Mouse (Mus musculus) left cerebral cortex, postnatal 25 days (tissue): ENCODE measurements around the gene Olfr1015. TPM values are rescaled to one million over a fixed set of nuclear protein-coding genes. Genes with fewer than 3 reads are reported as not detected.

Source experiments
- DNase-seq, 2 experiments: peaks; one replicate each; pipeline ENCODE4 v3.0.0; 2022; ENCODE audit warnings: low spot score in 2 of 2, mixed read lengths in 1 of 2
- intact Hi-C: fragments of 180-260 bp; cut with DNase I; formaldehyde crosslinking; loops from one replicate; pipeline ENCODE4 v1.15.1; 2025
- total RNA-seq, 2 experiments: library from RNA; stranded (reverse); gene quantifications; 2 replicates each; pipeline ENCODE4 v1.2.3; 2021

The Olfr1015 gene
- not detected for total RNA-seq

DNA sequence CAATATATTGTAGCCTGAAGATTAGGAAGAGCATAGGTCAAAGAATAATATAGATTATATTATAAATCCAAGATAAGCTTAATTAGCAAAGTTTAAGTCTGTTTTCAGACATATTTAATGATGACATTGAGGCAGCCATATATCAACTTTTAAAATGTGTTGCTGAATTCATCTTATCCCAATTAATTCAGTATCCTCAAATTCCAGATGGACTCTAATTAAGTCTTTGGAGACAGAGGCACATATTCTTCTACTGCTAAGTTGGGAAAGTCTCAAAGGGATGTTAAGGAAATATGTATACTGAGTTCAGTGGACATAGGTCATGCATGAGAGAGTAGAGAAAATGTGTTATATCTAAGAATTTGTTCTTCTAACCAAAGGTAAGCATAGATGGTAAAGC, at the start of gene Olfr1015:
Olfr1015 (plus strand) TSS at position 301 of the 400 bp plus-strand sequence.
- no peak for DNase-seq
- intact Hi-C loops, result no loop called here

DNA sequence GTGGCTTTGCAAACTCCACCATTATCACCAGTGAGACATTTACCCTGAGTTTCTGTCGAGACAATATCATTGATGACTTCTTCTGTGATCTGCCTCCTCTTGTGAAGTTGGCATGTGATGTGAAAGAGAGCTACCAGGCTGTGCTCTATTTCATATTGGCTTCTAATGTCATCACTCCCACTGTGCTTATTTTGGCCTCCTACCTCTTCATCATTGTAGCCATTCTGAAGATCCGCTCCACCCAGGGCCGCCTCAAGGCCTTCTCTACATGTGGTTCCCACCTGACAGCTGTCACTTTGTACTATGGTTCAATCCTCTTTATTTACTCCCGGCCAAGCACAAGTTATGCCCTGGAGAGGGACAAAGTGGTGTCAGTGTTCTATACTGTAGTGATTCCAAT, 28.0 kb upstream of the Olfr1015 start:
- intact Hi-C loops, result no loop called here
- no peak for DNase-seq

DNA sequence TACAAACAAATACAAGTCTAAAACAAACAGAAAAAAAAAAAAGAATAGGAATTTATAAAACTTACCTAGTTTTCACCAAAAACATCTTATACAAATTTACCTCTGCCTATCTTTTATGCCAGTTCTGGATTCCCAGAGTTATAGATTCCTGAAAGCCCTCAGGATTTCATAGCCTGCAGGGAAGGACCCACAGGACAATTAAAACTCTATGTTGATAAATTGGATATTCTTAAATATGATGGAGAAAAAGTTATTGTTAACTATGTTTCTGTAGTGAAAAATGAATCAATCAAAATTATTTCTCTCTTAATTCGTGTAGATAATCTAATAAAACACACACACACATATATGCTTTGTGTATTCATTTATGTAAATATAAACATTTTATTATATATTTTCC, 19.2 kb upstream of the Olfr1015 start, which contains the start of gene Olfr1012:
Olfr1012 (minus strand) TSS at position 101 of the 400 bp plus-strand sequence.
- no peak for DNase-seq
- intact Hi-C loops, result no loop called here

DNA sequence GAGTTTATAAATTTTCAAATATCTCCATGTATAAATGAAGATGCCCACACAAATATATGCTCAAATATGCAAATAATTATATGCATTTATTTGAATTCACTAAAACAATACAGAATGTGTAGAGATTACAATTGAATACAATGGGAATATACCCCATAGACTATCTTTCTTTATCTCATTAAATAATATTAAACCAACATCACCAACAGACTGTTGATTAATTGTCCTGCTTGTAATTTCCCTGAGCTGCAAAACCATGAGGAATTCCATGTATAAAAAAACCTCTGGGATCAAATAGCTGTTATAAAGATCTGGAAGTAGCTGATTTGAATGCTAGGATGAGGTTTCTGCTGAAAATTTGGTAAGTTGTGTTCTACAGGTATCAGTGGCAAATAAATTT, 15.0 kb upstream of the Olfr1015 start, which contains the start of gene Olfr1013:
Olfr1013 (plus strand) TSS at position 301 of the 400 bp plus-strand sequence.
- DNase-seq, result no peak
- intact Hi-C loops, result no loop called here

DNA sequence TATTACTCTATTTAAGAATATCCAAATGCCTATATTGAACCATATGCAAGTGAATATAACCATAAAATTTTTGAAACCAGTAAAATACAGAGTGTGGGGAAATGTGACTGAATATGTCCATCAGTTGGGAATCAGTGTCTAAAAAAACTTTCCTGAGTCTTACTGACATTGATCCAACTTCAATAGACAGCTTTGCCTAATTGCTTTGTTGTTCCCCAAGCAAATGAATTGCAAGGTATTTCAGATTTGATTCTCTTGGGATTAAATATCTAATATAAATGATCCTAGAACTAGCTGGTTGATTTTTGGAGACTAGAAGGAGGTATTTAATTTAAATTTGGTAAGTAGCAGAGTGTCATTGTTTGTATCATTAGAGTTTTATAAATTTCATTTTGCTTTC, 9.4 kb upstream of the Olfr1015 start, which contains the start of gene Olfr1014:
Olfr1014 (plus strand) TSS at position 301 of the 400 bp plus-strand sequence.
- intact Hi-C loops, result no loop called here
- no peak for DNase-seq

DNA sequence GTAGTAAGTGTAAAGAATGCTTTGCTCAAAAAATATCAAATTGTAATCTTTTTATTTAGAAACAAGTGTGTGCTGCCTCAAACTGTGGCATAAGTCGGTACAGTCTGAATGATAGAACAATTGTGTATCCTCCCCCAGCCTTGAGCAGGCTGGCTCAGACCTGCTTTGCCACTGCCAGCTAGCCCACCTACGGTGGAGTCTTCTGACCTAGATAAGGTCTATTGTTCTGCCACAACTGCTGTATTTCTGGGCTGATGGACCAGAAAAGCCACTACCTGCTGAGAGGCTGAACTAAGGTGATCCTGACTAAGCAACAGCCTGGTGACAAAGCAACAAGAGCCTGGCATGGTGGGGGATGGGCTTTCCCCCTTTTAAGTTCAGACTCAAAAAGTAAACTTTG, 10.5 kb downstream of the Olfr1015 start:
- intact Hi-C loops, result no loop called here
- no peak for DNase-seq

DNA sequence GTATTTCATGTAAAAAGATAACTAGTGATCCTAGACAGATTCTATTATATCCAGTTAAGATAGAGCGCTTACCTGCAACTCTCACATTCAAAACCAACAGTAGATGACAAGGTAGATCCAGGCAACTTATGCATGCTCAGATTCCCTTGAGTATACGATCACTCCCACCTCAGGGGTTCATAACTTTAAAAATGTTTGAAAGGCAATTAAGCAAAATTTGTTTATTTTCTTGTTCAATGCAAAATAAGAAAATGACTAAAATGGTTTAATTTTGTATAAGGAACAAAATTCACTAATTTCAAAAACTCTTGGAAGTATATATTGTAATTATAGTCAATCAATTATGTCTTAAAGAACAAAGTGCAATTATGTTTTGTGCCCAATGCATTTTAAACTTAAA, 20.6 kb downstream of the Olfr1015 start, which contains the start of gene Olfr1016:
Olfr1016 (minus strand) TSS at position 101 of the 400 bp plus-strand sequence.
- no peak for DNase-seq
- intact Hi-C loops, result no loop called here

DNA sequence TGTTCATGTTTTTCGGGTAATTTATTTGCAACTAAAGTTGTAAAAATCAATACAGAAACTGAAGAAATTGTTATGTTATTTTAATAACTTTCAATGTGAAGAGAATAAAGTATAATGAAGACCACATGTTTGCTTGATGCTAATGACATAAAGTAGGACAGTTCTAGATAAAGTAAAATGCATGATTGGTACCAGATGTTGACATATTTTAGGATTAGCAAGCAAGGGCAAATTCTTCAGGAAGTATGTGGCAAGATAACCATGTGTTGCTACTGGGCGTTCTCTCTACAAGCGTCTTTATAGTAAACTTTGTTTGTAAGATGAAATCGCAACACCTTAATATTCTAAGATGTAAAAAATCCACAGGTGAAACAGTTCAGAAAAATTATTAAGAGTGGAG, 22.7 kb downstream of the Olfr1015 start:
- no peak for DNase-seq
- intact Hi-C loops, result no loop called here

DNA sequence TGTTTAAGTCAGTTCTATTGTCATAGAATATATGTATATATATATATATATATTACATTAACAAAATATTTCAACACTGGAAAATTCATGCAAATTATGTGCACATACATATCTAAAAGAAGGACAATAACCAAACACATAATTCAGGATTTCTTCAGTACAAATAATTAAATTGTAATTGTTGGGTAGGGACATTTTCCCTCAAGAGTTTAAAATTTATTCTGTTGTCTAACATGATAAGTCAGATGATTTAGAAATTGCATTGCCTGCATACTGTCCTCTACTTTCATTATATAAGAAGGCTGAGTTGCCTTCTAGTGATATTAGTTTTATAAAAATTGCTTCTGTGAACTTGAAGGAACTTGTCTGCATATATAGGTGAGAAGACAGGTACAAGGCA, 36.4 kb downstream of the Olfr1015 start, which contains the start of gene Olfr1018:
Olfr1018 (plus strand) TSS at position 301 of the 400 bp plus-strand sequence.
- no peak for DNase-seq
- intact Hi-C loops, result no loop called here

Other genes starting within 250 kb of the Olfr1015 start
- not detected for gene Olfr996, start 202.8 kb upstream of the Olfr1015 start, total RNA-seq
- not detected for gene Olfr998, start 193.1 kb upstream of the Olfr1015 start, total RNA-seq
- gene Olfr1000, start 170.1 kb upstream of the Olfr1015 start, total RNA-seq, result not detected
- gene Olfr1002, start 131.3 kb upstream of the Olfr1015 start, total RNA-seq, result not detected
- gene Olfr154, start 117.6 kb upstream of the Olfr1015 start, total RNA-seq, result not detected
- gene Olfr1006, start 103.2 kb upstream of the Olfr1015 start, total RNA-seq, result not detected
- not detected for gene Olfr1008, start 92.6 kb upstream of the Olfr1015 start, total RNA-seq
- gene Olfr1009, start 66.6 kb upstream of the Olfr1015 start, total RNA-seq, result not detected
- gene Olfr1012, start 19.3 kb upstream of the Olfr1015 start, total RNA-seq, result not detected
- gene Olfr1013, start 14.9 kb upstream of the Olfr1015 start, total RNA-seq, result not detected
- gene Olfr1014, start 9.3 kb upstream of the Olfr1015 start, total RNA-seq, result not detected
- not detected for gene Olfr1016, start 20.5 kb downstream of the Olfr1015 start, total RNA-seq
- not detected for gene Olfr1018, start 36.5 kb downstream of the Olfr1015 start, total RNA-seq
- not detected for gene Olfr1019, start 63.5 kb downstream of the Olfr1015 start, total RNA-seq
- gene Olfr1020, start 65.0 kb downstream of the Olfr1015 start, total RNA-seq, result not detected
- not detected for gene Olfr1022, start 86.6 kb downstream of the Olfr1015 start, total RNA-seq
- gene Olfr1023, start 103.6 kb downstream of the Olfr1015 start, total RNA-seq, result not detected
- not detected for gene Olfr1024, start 123.0 kb downstream of the Olfr1015 start, total RNA-seq
- not detected for gene Olfr1025-ps1, start 133.2 kb downstream of the Olfr1015 start, total RNA-seq
- not detected for gene Olfr1026, start 139.5 kb downstream of the Olfr1015 start, total RNA-seq
- gene Olfr1028, start 168.4 kb downstream of the Olfr1015 start, total RNA-seq, result not detected
- not detected for gene Olfr1029, start 191.9 kb downstream of the Olfr1015 start, total RNA-seq
- not detected for gene Olfr1030, start 197.3 kb downstream of the Olfr1015 start, total RNA-seq
- gene Olfr1031, start 208.3 kb downstream of the Olfr1015 start, total RNA-seq, result not detected
- not detected for gene Olfr1032, start 223.5 kb downstream of the Olfr1015 start, total RNA-seq
- gene Olfr1033, start 238.6 kb downstream of the Olfr1015 start, total RNA-seq, result not detected